Mouse (Mus musculus) hindbrain, embryonic 12.5 days (tissue): ENCODE results near the gene Sema5b. TPM values are rescaled to one million over a fixed set of nuclear protein-coding genes. Genes with fewer than 3 reads are reported as not detected.

Experiments
- ATAC-seq: fragments of 200-750 bp; cut with Nextera tagmentation; 2 replicates; pipeline ENCODE4 v1.8.0; 2017; ENCODE audit warnings: moderate TSS enrichment; ENCODE audit not compliant: low FRiP score
- H3K27ac ChIP-seq: fragments of 300-500 bp; sonication (generic); 2 replicates; pipeline ENCODE4 v1.5.1; 2016; ENCODE audit warnings: mild to moderate bottlenecking
- H3K27me3 ChIP-seq: fragments of 300-500 bp; sonication (generic); 2 replicates; pipeline ENCODE4 v1.6.1; 2016; ENCODE audit warnings: mild to moderate bottlenecking
- H3K36me3 ChIP-seq: fragments of 300-500 bp; sonication (generic); 2 replicates; pipeline ENCODE4 v1.6.1; 2016; ENCODE audit warnings: mild to moderate bottlenecking
- H3K4me1 ChIP-seq: fragments of 300-500 bp; sonication (generic); 2 replicates; pipeline ENCODE4 v1.6.1; 2016
- H3K4me2 ChIP-seq: fragments of 300-500 bp; sonication (generic); replicated peaks from 2 replicates; pipeline ENCODE4 v1.6.1; 2016; ENCODE audit warnings: mild to moderate bottlenecking
- H3K4me3 ChIP-seq: fragments of 300-500 bp; sonication (generic); 2 replicates; pipeline ENCODE4 v1.5.1; 2016; ENCODE audit warnings: mild to moderate bottlenecking
- H3K9ac ChIP-seq: fragments of 300-500 bp; sonication (generic); 2 replicates; pipeline ENCODE4 v1.6.1; 2016; ENCODE audit warnings: mild to moderate bottlenecking, moderate library complexity
- H3K9me3 ChIP-seq: fragments of 300-500 bp; sonication (generic); replicated peaks from 2 replicates; pipeline ENCODE4 v1.6.1; 2016; ENCODE audit warnings: mild to moderate bottlenecking
- WGBS: fragments of 180-500 bp; shearing (Covaris S2); methylation state at CpG from one replicate; pipeline ENCODE4 v1.1.7; 2016; 5-methylcytosine and 5-hydroxymethylcytosine counted together
- polyA plus RNA-seq: library from polyadenylated mRNA; unstranded; fragments of >200 nt; fragmentation: Nextera tagmentation; extraction: Ambion mirVana; gene quantifications from 2 replicates; pipeline ENCODE4 v1.2.1, GENCODE M21; 2016

The Sema5b gene
- polyA plus RNA-seq, 1 experiment from 2014 or later, result 42.9 TPM

- Histone ChIP-seq H3K9ac (no peak overlapping the region), H3K27ac (no peak overlapping the region), H3K4me1 (peaks cover 4% of the 10 kb centered on the region; the same call in 1 of the 2 replicates), H3K4me3 (no peak overlapping the region), H3K36me3 (0 out of 2 replicates have a peak, but pooled peaks cover 9% of the 10 kb centered on the region), H3K27me3 (no peaks in the 10 kb centered on the region), H3K4me2 (no peak overlapping the region), H3K9me3 (no peaks in the 10 kb centered on the region)
- 94% methylated on average over 5 of the region's 5 CpGs for WGBS
- ATAC-seq, result no peak
Measured at GRCm38 (mm10) chr16:35707004-35707403, 166.1 kb downstream of the Sema5b start.

GRCm38 (mm10) chr16:35711004-35711403 lies 170.1 kb downstream of the Sema5b start:
- H3K27ac ChIP-seq, result no peak overlapping the region
- 62% methylated on average over 7 of the region's 7 CpGs for WGBS
- ATAC-seq, result no peak

GRCm38 (mm10) chr16:35713606-35714005 lies 172.7 kb downstream of the Sema5b start:
- Histone ChIP-seq H3K27me3 (no peaks in the 10 kb centered on the region), H3K4me3 (no peak overlapping the region), H3K9ac (no peak overlapping the region), H3K36me3 (peaks cover 17% of the 10 kb centered on the region; the same call in 1 of the 2 replicates), H3K9me3 (0 out of 2 replicates have a peak, but pooled peaks cover 4% of the 10 kb centered on the region), H3K4me1 (peaks cover 2% of the 10 kb centered on the region; the same call in 1 of the 2 replicates), H3K27ac (no peak overlapping the region), H3K4me2 (no peak overlapping the region)
- 84% methylated on average over 7 of the region's 7 CpGs for WGBS
- no peak for ATAC-seq

More at GRCm38 (mm10) chr16:35711004-35711403, 170.1 kb downstream of the Sema5b start:
- no peak overlapping the region for H3K4me3 ChIP-seq
- H3K9ac ChIP-seq, result no peak overlapping the region
- H3K27me3 ChIP-seq, result no peaks in the 10 kb centered on the region
- H3K36me3 ChIP-seq, result no peaks in the 10 kb centered on the region
- peaks cover 2% of the 10 kb centered on the region; the same call in 1 of the 2 replicates for H3K4me1 ChIP-seq
- no peaks in the 10 kb centered on the region for H3K9me3 ChIP-seq
- H3K4me2 ChIP-seq, result no peak overlapping the region

Other genes starting within 250 kb of the Sema5b start
- gene Sec22a, start 177.2 kb upstream of the Sema5b start, polyA plus RNA-seq, result 39.6 and 40.5 TPM in 2 replicates
- gene Pdia5, start 50.3 kb upstream of the Sema5b start, polyA plus RNA-seq, result 25.5 and 27.6 TPM in 2 replicates
- 32.4 and 32.9 TPM in 2 replicates for gene Dirc2, start 228.2 kb downstream of the Sema5b start, polyA plus RNA-seq
- gene Hspbap1, start 229.2 kb downstream of the Sema5b start, polyA plus RNA-seq, result 21.4 and 21.5 TPM in 2 replicates